Mouse (Mus musculus) embryonic facial prominence, embryonic 10.5 days (tissue): ENCODE data around the gene Fgfr4. TPM values are rescaled to one million over a fixed set of nuclear protein-coding genes. Genes with fewer than 3 reads are reported as not detected.

Experiments
- DNase-seq: peaks from one replicate; pipeline ENCODE4 v3.0.0-alpha.2; 2017; ENCODE audit warnings: low spot score
- H3K27ac ChIP-seq: fragments of 300-500 bp; sonication (generic); replicated peaks from 2 replicates; pipeline ENCODE4 v1.5.1; 2016; ENCODE audit warnings: mild to moderate bottlenecking
- H3K27me3 ChIP-seq: fragments of 300-500 bp; sonication (generic); replicated peaks from 2 replicates; pipeline ENCODE4 v1.6.1; 2016; ENCODE audit warnings: low read depth, mild to moderate bottlenecking; ENCODE audit not compliant: poor library complexity, severe bottlenecking
- H3K36me3 ChIP-seq: fragments of 300-500 bp; sonication (generic); replicated peaks from 2 replicates; pipeline ENCODE4 v1.6.1; 2016; ENCODE audit warnings: mild to moderate bottlenecking, moderate library complexity
- H3K4me1 ChIP-seq: fragments of 300-500 bp; sonication (generic); 2 replicates; pipeline ENCODE4 v1.6.1; 2016
- H3K4me3 ChIP-seq: fragments of 300-500 bp; sonication (generic); 2 replicates; pipeline ENCODE4 v1.5.1; 2016; ENCODE audit warnings: mild to moderate bottlenecking, moderate library complexity
- H3K9me3 ChIP-seq: fragments of 300-500 bp; sonication (generic); 2 replicates; pipeline ENCODE4 v1.6.1; 2016; ENCODE audit warnings: mild to moderate bottlenecking
- WGBS: fragments of 180-500 bp; shearing (Covaris S2); methylation state at CpG from one replicate; pipeline ENCODE4 v1.1.7; 2016; 5-methylcytosine and 5-hydroxymethylcytosine counted together
- polyA plus RNA-seq: library from polyadenylated mRNA; unstranded; fragments of >200 nt; fragmentation: Nextera tagmentation; extraction: Ambion mirVana; gene quantifications from 2 replicates; pipeline ENCODE4 v1.2.1, GENCODE M21; 2016

Gene Fgfr4
- polyA plus RNA-seq, 1 experiment from 2014 or later, result 0.46 TPM

- Histone ChIP-seq H3K4me3 (no peak overlapping the region), H3K36me3 (no peaks in the 10 kb centered on the region), H3K27ac (no peak overlapping the region), H3K27me3 (no peaks in the 10 kb centered on the region), H3K4me1 (0 out of 2 replicates have a peak, but pooled peaks cover 2% of the 10 kb centered on the region), H3K9me3 (no peaks in the 10 kb centered on the region)
- no peak for DNase-seq
- 50% methylated on average over 7 of the region's 7 CpGs for WGBS
Observed at GRCm38 (mm10) chr13:55162365-55162764, 9.9 kb downstream of the Fgfr4 start.

- no peaks in the 10 kb centered on the region for H3K27me3 ChIP-seq
- H3K9me3 ChIP-seq, result no peaks in the 10 kb centered on the region
- H3K27ac ChIP-seq, result no peak overlapping the region
- no peak overlapping the region for H3K4me3 ChIP-seq
- WGBS, result 74% methylated on average over 5 of the region's 5 CpGs
- H3K4me1 ChIP-seq, result peaks cover 12% of the 10 kb centered on the region; the same call in 1 of the 2 replicates
- no peak for DNase-seq
- no peaks in the 10 kb centered on the region for H3K36me3 ChIP-seq
Observed at GRCm38 (mm10) chr13:55163553-55163952, 11.1 kb downstream of the Fgfr4 start.

GRCm38 (mm10) chr13:55165831-55166339 is 13.4 kb downstream of the Fgfr4 start:
- Histone ChIP-seq H3K9me3 (peaks cover 3% of the 10 kb centered on the region; the same call in 1 of the 2 replicates), H3K4me1 (peaks cover 20% of the 10 kb centered on the region), H3K27ac (no peak overlapping the region), H3K4me3 (no peak overlapping the region), H3K27me3 (no peaks in the 10 kb centered on the region), H3K36me3 (no peaks in the 10 kb centered on the region)
- whole genome bisulfite sequencing, result 92% methylated on average over 16 of the region's 16 CpGs
- DNase-seq, result no peak

GRCm38 (mm10) chr13:55166806-55167725 is 14.6 kb downstream of the Fgfr4 start:
- 91% methylated on average over 32 of the region's 32 CpGs for WGBS
- Histone ChIP-seq H3K27me3 (0 out of 2 replicates have a peak, but pooled peaks cover 6% of the 10 kb centered on the region), H3K4me3 (no peak overlapping the region), H3K4me1 (peaks cover 30% of the 10 kb centered on the region), H3K9me3 (peaks cover 3% of the 10 kb centered on the region; the same call in 1 of the 2 replicates), H3K27ac (no peak overlapping the region), H3K36me3 (no peaks in the 10 kb centered on the region)
- no peak for DNase-seq

- 85% methylated on average over 11 of the region's 11 CpGs for WGBS
- DNase-seq, result no peak
- H3K27me3 ChIP-seq, result 0 out of 2 replicates have a peak, but pooled peaks cover 13% of the 10 kb centered on the region
- H3K27ac ChIP-seq, result no peak overlapping the region
- no peaks in the 10 kb centered on the region for H3K36me3 ChIP-seq
- peaks cover 3% of the 10 kb centered on the region; the same call in 1 of the 2 replicates for H3K9me3 ChIP-seq
- peaks cover 37% of the 10 kb centered on the region for H3K4me1 ChIP-seq
- H3K4me3 ChIP-seq, result no peak overlapping the region
Observed at GRCm38 (mm10) chr13:55167798-55168197, 15.4 kb downstream of the Fgfr4 start.

GRCm38 (mm10) chr13:55168255-55168654 is 15.8 kb downstream of the Fgfr4 start:
- 0 out of 2 replicates have a peak overlapping the region, but pooled peaks have one; percentile 26 for H3K27ac ChIP-seq
- H3K4me1 ChIP-seq, result peaks cover 37% of the 10 kb centered on the region
- no peak for DNase-seq
- H3K36me3 ChIP-seq, result no peaks in the 10 kb centered on the region
- WGBS, result 98% methylated on average over 5 of the region's 5 CpGs
- H3K9me3 ChIP-seq, result peaks cover 3% of the 10 kb centered on the region; the same call in 1 of the 2 replicates
- H3K27me3 ChIP-seq, result 0 out of 2 replicates have a peak, but pooled peaks cover 13% of the 10 kb centered on the region
- H3K4me3 ChIP-seq, result no peak overlapping the region

- Histone ChIP-seq H3K4me3 (no peak overlapping the region), H3K9me3 (peaks cover 3% of the 10 kb centered on the region; the same call in 1 of the 2 replicates), H3K27me3 (peaks cover 13% of the 10 kb centered on the region; the same call in 1 of the 2 replicates), H3K27ac (peak overlapping the region; percentile 26; the same call in 1 of the 2 replicates), H3K4me1 (peaks cover 37% of the 10 kb centered on the region), H3K36me3 (no peaks in the 10 kb centered on the region)
- WGBS, result 74% methylated on average over 13 of the region's 13 CpGs
- peak; percentile 31 for DNase-seq
Observed at GRCm38 (mm10) chr13:55168958-55169369, 16.5 kb downstream of the Fgfr4 start.

- Histone ChIP-seq H3K27ac (peak overlapping the region; percentile 55), H3K4me1 (peaks cover 44% of the 10 kb centered on the region), H3K36me3 (no peaks in the 10 kb centered on the region), H3K4me3 (peak overlapping the region; percentile 38), H3K9me3 (peaks cover 3% of the 10 kb centered on the region; the same call in 1 of the 2 replicates), H3K27me3 (peaks cover 13% of the 10 kb centered on the region; the same call in 1 of the 2 replicates)
- DNase-seq, result peak; percentile 57
- 18% methylated on average over 26 of the region's 26 CpGs for WGBS
Observed at GRCm38 (mm10) chr13:55171517-55172335, 19.3 kb downstream of the Fgfr4 start.

- H3K4me1 ChIP-seq, result peaks cover 42% of the 10 kb centered on the region
- H3K9me3 ChIP-seq, result peaks cover 3% of the 10 kb centered on the region; the same call in 1 of the 2 replicates
- no peaks in the 10 kb centered on the region for H3K36me3 ChIP-seq
- peak overlapping the region; percentile 55; the same call in 1 of the 2 replicates for H3K27ac ChIP-seq
- peak overlapping the region; percentile 38 for H3K4me3 ChIP-seq
- 46% methylated on average over 7 of the region's 7 CpGs for WGBS
- DNase-seq, result no peak
- peaks cover 13% of the 10 kb centered on the region; the same call in 1 of the 2 replicates for H3K27me3 ChIP-seq
Observed at GRCm38 (mm10) chr13:55172336-55172770, 19.9 kb downstream of the Fgfr4 start.

- H3K36me3 ChIP-seq, result no peaks in the 10 kb centered on the region
- H3K4me3 ChIP-seq, result no peak overlapping the region
- no peak overlapping the region for H3K27ac ChIP-seq
- peaks cover 13% of the 10 kb centered on the region; the same call in 1 of the 2 replicates for H3K27me3 ChIP-seq
- peaks cover 29% of the 10 kb centered on the region for H3K4me1 ChIP-seq
- WGBS, result 68% methylated on average over 11 of the region's 11 CpGs
- DNase-seq, result no peak
- peaks cover 3% of the 10 kb centered on the region; the same call in 1 of the 2 replicates for H3K9me3 ChIP-seq
Observed at GRCm38 (mm10) chr13:55174347-55174746, 21.9 kb downstream of the Fgfr4 start.

GRCm38 (mm10) chr13:55176265-55176664 is 23.8 kb downstream of the Fgfr4 start:
- Histone ChIP-seq H3K4me1 (peaks cover 27% of the 10 kb centered on the region), H3K4me3 (no peak overlapping the region), H3K27me3 (peaks cover 13% of the 10 kb centered on the region; the same call in 1 of the 2 replicates), H3K9me3 (no peaks in the 10 kb centered on the region), H3K36me3 (no peaks in the 10 kb centered on the region), H3K27ac (no peak overlapping the region)
- WGBS, result 88% methylated on average over 6 of the region's 6 CpGs
- DNase-seq, result no peak
